Mouse (Mus musculus) embryo, embryonic 10 days (tissue): ENCODE results near the gene Asf1a.
"Not testable (repeated sequence)": the region's sequence is repeated elsewhere in the genome, so short reads cannot be mapped to it uniquely, and the experiment has no call there.

Experiments
- DNase-seq: peaks from one replicate; pipeline ENCODE4 v3.0.0-alpha.2; 2015; ENCODE audit warnings: low spot score

Asf1a gene

GRCm38 (mm10) chr10:53596677-53597120 is at the start of gene Asf1a:
Gene Asf1a (plus strand): TSS chr10:53596757.
- peak; percentile 96 for DNase-seq

- no peak for DNase-seq
Measured at GRCm38 (mm10) chr10:53562001-53562400, 34.6 kb upstream of the Asf1a start.

GRCm38 (mm10) chr10:53565538-53565937 is 31.0 kb upstream of the Asf1a start:
- DNase-seq, result no peak

- no peak for DNase-seq
Measured at GRCm38 (mm10) chr10:53568531-53568930, 28.0 kb upstream of the Asf1a start.

- peak; percentile 12 for DNase-seq
Measured at GRCm38 (mm10) chr10:53580137-53580536, 16.4 kb upstream of the Asf1a start.

GRCm38 (mm10) chr10:53580621-53581081 is 15.9 kb upstream of the Asf1a start:
- peak; percentile 57 for DNase-seq

- DNase-seq, result no peak
Measured at GRCm38 (mm10) chr10:53581087-53581486, 15.5 kb upstream of the Asf1a start.

GRCm38 (mm10) chr10:53585777-53586176 is 10.8 kb upstream of the Asf1a start:
- DNase-seq, result no peak

GRCm38 (mm10) chr10:53595744-53596676 is 547 bp upstream of the Asf1a start:
- DNase-seq, result no peak

GRCm38 (mm10) chr10:53597121-53597881 is 744 bp downstream of the Asf1a start:
- DNase-seq, result peak; percentile 13

GRCm38 (mm10) chr10:53598821-53599220 is 2.3 kb downstream of the Asf1a start:
- DNase-seq, result peak; percentile 36

- no peak for DNase-seq
Measured at GRCm38 (mm10) chr10:53605328-53605727, 8.8 kb downstream of the Asf1a start.

GRCm38 (mm10) chr10:53608274-53608673 is 11.7 kb downstream of the Asf1a start:
- DNase-seq, result no peak

GRCm38 (mm10) chr10:53612172-53612571 is 15.6 kb downstream of the Asf1a start:
- DNase-seq, result no peak

- no peak for DNase-seq
Measured at GRCm38 (mm10) chr10:53613955-53614354, 17.4 kb downstream of the Asf1a start.

GRCm38 (mm10) chr10:53615850-53616616 is 19.5 kb downstream of the Asf1a start:
- no peak for DNase-seq

- peak; percentile 95 for DNase-seq
Measured at GRCm38 (mm10) chr10:53629247-53629917, 32.8 kb downstream of the Asf1a start.

GRCm38 (mm10) chr10:53629918-53630250 is 33.3 kb downstream of the Asf1a start:
- peak; percentile 97 for DNase-seq

GRCm38 (mm10) chr10:53630339-53630738 is 33.8 kb downstream of the Asf1a start, which contains the start of gene Mcm9:
Gene Mcm9 (minus strand): TSS chr10:53630439.
- not testable (repeated sequence) for DNase-seq

GRCm38 (mm10) chr10:53634160-53634559 is 37.6 kb downstream of the Asf1a start:
- DNase-seq, result no peak

GRCm38 (mm10) chr10:53635246-53635971 is 38.9 kb downstream of the Asf1a start:
- DNase-seq, result no peak
